ENCODE assay signal across 9 mouse cellular contexts in genomic region chr7:116198407-116198806, GRCm38 (mm10).
A peak's percentile ranks its signal among the peaks of the same experiment; 100 is the strongest.
DNase-seq lines count a peak whose midpoint lies in the region; ATAC-seq lines count a peak whose summit lies in the region.
"Had no signal": no experiment of that assay in that cellular context is flagged by ENCODE, and none has a peak within 500 bp of the region (broad histone marks: within the 10 kb centered on the region; RNA-seq: fewer than 3 reads in every experiment).

No protein-coding gene starts in this region.

- no peaks in the 10 kb centered on the region for H3K27me3 ChIP-seq in midbrain, embryonic 16.5 days (ENCODE audit: control insufficient read depth, insufficient read depth, low read depth, low read length)
- no peaks in the 10 kb centered on the region for H3K27me3 ChIP-seq in forebrain, embryonic 15.5 days

- H3K4me3 ChIP-seq in brown adipose tissue, adult 24 weeks (ENCODE audit: insufficient read depth, low read depth, low read length), result no peak overlapping the region
- H3K4me3 ChIP-seq in midbrain, embryonic 16.5 days (ENCODE audit: low read depth, low read length), result no peak overlapping the region
- no peak overlapping the region for H3K4me3 ChIP-seq in forebrain, embryonic 15.5 days

- peaks cover 7% of the 10 kb centered on the region for H3K4me1 ChIP-seq in brown adipose tissue, adult 24 weeks (ENCODE audit: control insufficient read depth, insufficient read depth, insufficient read length, low read length)
- H3K4me1 ChIP-seq in midbrain, embryonic 16.5 days (ENCODE audit: control insufficient read depth, insufficient read depth, low read length), result no peaks in the 10 kb centered on the region
- peaks cover 10% of the 10 kb centered on the region; the same call in 1 of the 2 replicates for H3K4me1 ChIP-seq in forebrain, embryonic 15.5 days

- H3K4me2 ChIP-seq in midbrain, embryonic 16.5 days (ENCODE audit: low read length), result no peak overlapping the region
- H3K4me2 ChIP-seq in forebrain, embryonic 15.5 days (replicated peaks), result no peak overlapping the region
- H3K4me2 ChIP-seq: midbrain, embryonic 11.5 days had no signal

- H3K27ac ChIP-seq in brown adipose tissue, adult 24 weeks (replicated peaks; ENCODE audit: low read depth, low read length), result 0 out of 2 replicates have a peak overlapping the region, but pooled peaks have one; percentile 1
- H3K27ac ChIP-seq in midbrain, embryonic 16.5 days (ENCODE audit: low read length), result no peak overlapping the region
- no peak overlapping the region for H3K27ac ChIP-seq in forebrain, embryonic 15.5 days (replicated peaks)

- no peaks in the 10 kb centered on the region for H3K36me3 ChIP-seq in midbrain, embryonic 16.5 days (ENCODE audit: control insufficient read depth, insufficient read depth, low read length)
- no peaks in the 10 kb centered on the region for H3K36me3 ChIP-seq in forebrain, embryonic 15.5 days

- H3K9ac ChIP-seq in midbrain, embryonic 16.5 days (ENCODE audit: low read depth, low read length), result no peak overlapping the region
- H3K9ac ChIP-seq in forebrain, embryonic 15.5 days (replicated peaks), result no peak overlapping the region

- DNase-seq in kidney, adult 11 months, result peak; percentile 31
- DNase-seq in kidney, adult 9 months, result no peak
- peak; percentile 40 for DNase-seq in lung, postnatal 14 days
- no peak for DNase-seq in cerebellum, adult 9-10 months

- no peaks in the 10 kb centered on the region for H3K9me3 ChIP-seq in midbrain, embryonic 16.5 days (replicated peaks; ENCODE audit: control insufficient read depth, low read length, poor library complexity, severe bottlenecking)
- H3K9me3 ChIP-seq in forebrain, embryonic 15.5 days, result no peaks in the 10 kb centered on the region

- 17% methylated on average over 7 of the region's 7 CpGs for WGBS in midbrain, embryonic 16.5 days
- whole genome bisulfite sequencing in forebrain, embryonic 15.5 days, result 27% methylated on average over 7 of the region's 7 CpGs

- peak; percentile 58 to 60; a peak in 3 of 4 replicates for ATAC-seq in hematopoietic stem cell, adult 5-6 weeks (replicated peaks in 1 of 2; ENCODE audit: insufficient read depth in 1 of 2, low FRiP score in 2 of 2, low TSS enrichment in 1 of 2, low read depth in 1 of 2, poor library complexity in 2 of 2, severe bottlenecking in 2 of 2)
- ATAC-seq in midbrain, embryonic 16.5 days, result no peak
- no peak for ATAC-seq in forebrain, embryonic 15.5 days (replicated peaks)

Comparison
In these comparisons a context has a peak if more than half of its experiments do, and no peak if none do; other contexts are left out.
1. DNase-seq: peak in kidney, adult 11 months (single experiment) and lung, postnatal 14 days (single experiment); none in kidney, adult 9 months (single experiment) and cerebellum, adult 9-10 months (single experiment).
2. ATAC-seq: peak in hematopoietic stem cell, adult 5-6 weeks (2 of 2); none in midbrain, embryonic 16.5 days (single experiment) and forebrain, embryonic 15.5 days (single experiment).